Mouse (Mus musculus): ENCODE data around the gene Tspan33. TPM values are rescaled to one million over a fixed set of nuclear protein-coding genes. Genes with fewer than 3 reads are reported as not detected.

Gene Tspan33
- polyA plus RNA-seq, 1 experiment from 2014 or later, result 5.2 TPM

- Histone ChIP-seq H3K4me2 (ENCODE audit: low read depth, low read length) (no peak overlapping the region), H3K4me1 (ENCODE audit: control insufficient read depth, insufficient read depth, low read length) (no peaks in the 10 kb centered on the region), H3K36me3 (ENCODE audit: control insufficient read depth, insufficient read depth, low read length) (no peaks in the 10 kb centered on the region), H3K4me3 (replicated peaks; ENCODE audit: low read length) (no peak overlapping the region), H3K27ac (ENCODE audit: low read length) (no peak overlapping the region), H3K9ac (ENCODE audit: low read length) (no peak overlapping the region), H3K9me3 (replicated peaks; ENCODE audit: control insufficient read depth, low read length) (no peaks in the 10 kb centered on the region), H3K27me3 (ENCODE audit: control insufficient read depth, insufficient read depth, low read length) (no peaks in the 10 kb centered on the region)
- ATAC-seq (ENCODE audit: insufficient read depth, low FRiP score), result no peak
- 76% methylated on average over 1 of the region's 1 CpGs for WGBS
These were observed 35.5 kb downstream of the Tspan33 start for GRCm38 (mm10) chr6:29729491-29729890.

GRCm38 (mm10) chr6:29735336-29735688 is 41.3 kb downstream of the Tspan33 start, which contains the start of gene Smo:
Gene Smo, plus strand, starts transcription at chr6:29735503.
- H3K4me2 ChIP-seq (ENCODE audit: low read depth, low read length), result peak within 1 kb of the TSS; percentile 80
- peak; percentile 96 for ATAC-seq (ENCODE audit: insufficient read depth, low FRiP score)
- H3K9me3 ChIP-seq (replicated peaks; ENCODE audit: control insufficient read depth, low read length), result no peaks in the 10 kb centered on the region
- peak within 1 kb of the TSS; percentile 99 for H3K9ac ChIP-seq (ENCODE audit: low read length)
- H3K27me3 ChIP-seq (ENCODE audit: control insufficient read depth, insufficient read depth, low read length), result no peaks in the 10 kb centered on the region
- H3K4me1 ChIP-seq (ENCODE audit: control insufficient read depth, insufficient read depth, low read length), result peaks cover 22% of the 10 kb centered on the region
- H3K36me3 ChIP-seq (ENCODE audit: control insufficient read depth, insufficient read depth, low read length), result no peaks in the 10 kb centered on the region
- WGBS, result under 1% methylated on average over 24 of the region's 30 CpGs
- H3K4me3 ChIP-seq (replicated peaks; ENCODE audit: low read length), result peak within 1 kb of the TSS; percentile 91
- peak within 1 kb of the TSS; percentile 98 for H3K27ac ChIP-seq (ENCODE audit: low read length)

- Histone ChIP-seq H3K9ac (ENCODE audit: low read length) (peak overlapping the region; percentile 99), H3K4me3 (replicated peaks; ENCODE audit: low read length) (peak overlapping the region; percentile 91), H3K27ac (ENCODE audit: low read length) (peak overlapping the region; percentile 98), H3K4me2 (ENCODE audit: low read depth, low read length) (peak overlapping the region; percentile 80), H3K4me1 (ENCODE audit: control insufficient read depth, insufficient read depth, low read length) (peaks cover 22% of the 10 kb centered on the region), H3K27me3 (ENCODE audit: control insufficient read depth, insufficient read depth, low read length) (no peaks in the 10 kb centered on the region), H3K36me3 (ENCODE audit: control insufficient read depth, insufficient read depth, low read length) (no peaks in the 10 kb centered on the region), H3K9me3 (replicated peaks; ENCODE audit: control insufficient read depth, low read length) (no peaks in the 10 kb centered on the region)
- WGBS, result under 1% methylated on average over 73 of the region's 75 CpGs
- peak; percentile 76 for ATAC-seq (ENCODE audit: insufficient read depth, low FRiP score)
These were observed 41.8 kb downstream of the Tspan33 start for GRCm38 (mm10) chr6:29735689-29736451.

GRCm38 (mm10) chr6:29736610-29737458 is 42.8 kb downstream of the Tspan33 start:
- H3K9ac ChIP-seq (ENCODE audit: low read length), result peak overlapping the region; percentile 99
- 8% methylated on average over 13 of the region's 13 CpGs for WGBS
- peak overlapping the region; percentile 91 for H3K4me3 ChIP-seq (replicated peaks; ENCODE audit: low read length)
- no peak for ATAC-seq (ENCODE audit: insufficient read depth, low FRiP score)
- peak overlapping the region; percentile 98 for H3K27ac ChIP-seq (ENCODE audit: low read length)
- H3K4me2 ChIP-seq (ENCODE audit: low read depth, low read length), result peak overlapping the region; percentile 80
- no peaks in the 10 kb centered on the region for H3K36me3 ChIP-seq (ENCODE audit: control insufficient read depth, insufficient read depth, low read length)
- H3K4me1 ChIP-seq (ENCODE audit: control insufficient read depth, insufficient read depth, low read length), result peaks cover 22% of the 10 kb centered on the region
- H3K27me3 ChIP-seq (ENCODE audit: control insufficient read depth, insufficient read depth, low read length), result no peaks in the 10 kb centered on the region
- no peaks in the 10 kb centered on the region for H3K9me3 ChIP-seq (replicated peaks; ENCODE audit: control insufficient read depth, low read length)

GRCm38 (mm10) chr6:29751466-29752152 is 57.6 kb downstream of the Tspan33 start:
- no peaks in the 10 kb centered on the region for H3K4me1 ChIP-seq (ENCODE audit: control insufficient read depth, insufficient read depth, low read length)
- H3K27me3 ChIP-seq (ENCODE audit: control insufficient read depth, insufficient read depth, low read length), result no peaks in the 10 kb centered on the region
- H3K36me3 ChIP-seq (ENCODE audit: control insufficient read depth, insufficient read depth, low read length), result no peaks in the 10 kb centered on the region
- no peak for ATAC-seq (ENCODE audit: insufficient read depth, low FRiP score)
- no peak overlapping the region for H3K9ac ChIP-seq (ENCODE audit: low read length)
- H3K4me2 ChIP-seq (ENCODE audit: low read depth, low read length), result no peak overlapping the region
- no peak overlapping the region for H3K27ac ChIP-seq (ENCODE audit: low read length)
- H3K9me3 ChIP-seq (replicated peaks; ENCODE audit: control insufficient read depth, low read length), result peaks cover 12% of the 10 kb centered on the region
- H3K4me3 ChIP-seq (replicated peaks; ENCODE audit: low read length), result no peak overlapping the region
- WGBS, result 87% methylated on average over 3 of the region's 3 CpGs

- no peak for ATAC-seq (ENCODE audit: insufficient read depth, low FRiP score)
- H3K4me1 ChIP-seq (ENCODE audit: control insufficient read depth, insufficient read depth, low read length), result no peaks in the 10 kb centered on the region
- no peak overlapping the region for H3K4me2 ChIP-seq (ENCODE audit: low read depth, low read length)
- 0 out of 2 replicates have a peak, but pooled peaks cover 2% of the 10 kb centered on the region for H3K36me3 ChIP-seq (ENCODE audit: control insufficient read depth, insufficient read depth, low read length)
- 92% methylated on average over 11 of the region's 11 CpGs for WGBS
- H3K27ac ChIP-seq (ENCODE audit: low read length), result no peak overlapping the region
- H3K9me3 ChIP-seq (replicated peaks; ENCODE audit: control insufficient read depth, low read length), result peaks cover 5% of the 10 kb centered on the region
- no peaks in the 10 kb centered on the region for H3K27me3 ChIP-seq (ENCODE audit: control insufficient read depth, insufficient read depth, low read length)
- no peak overlapping the region for H3K4me3 ChIP-seq (replicated peaks; ENCODE audit: low read length)
- no peak overlapping the region for H3K9ac ChIP-seq (ENCODE audit: low read length)
These were observed 59.3 kb downstream of the Tspan33 start for GRCm38 (mm10) chr6:29753336-29753735.

- no peak for ATAC-seq (ENCODE audit: insufficient read depth, low FRiP score)
These were observed 62.0 kb downstream of the Tspan33 start for GRCm38 (mm10) chr6:29756001-29756400.

GRCm38 (mm10) chr6:29756476-29756875 is 62.5 kb downstream of the Tspan33 start:
- no peak overlapping the region for H3K4me2 ChIP-seq (ENCODE audit: low read depth, low read length)
- no peak overlapping the region for H3K9ac ChIP-seq (ENCODE audit: low read length)
- H3K36me3 ChIP-seq (ENCODE audit: control insufficient read depth, insufficient read depth, low read length), result peaks cover 5% of the 10 kb centered on the region; the same call in 1 of the 2 replicates
- no peak overlapping the region for H3K4me3 ChIP-seq (replicated peaks; ENCODE audit: low read length)
- 87% methylated on average over 4 of the region's 4 CpGs for WGBS
- H3K4me1 ChIP-seq (ENCODE audit: control insufficient read depth, insufficient read depth, low read length), result no peaks in the 10 kb centered on the region
- H3K27me3 ChIP-seq (ENCODE audit: control insufficient read depth, insufficient read depth, low read length), result no peaks in the 10 kb centered on the region
- H3K9me3 ChIP-seq (replicated peaks; ENCODE audit: control insufficient read depth, low read length), result no peaks in the 10 kb centered on the region
- H3K27ac ChIP-seq (ENCODE audit: low read length), result no peak overlapping the region
- no peak for ATAC-seq (ENCODE audit: insufficient read depth, low FRiP score)

More at GRCm38 (mm10) chr6:29756001-29756400, 62.0 kb downstream of the Tspan33 start:
- no peaks in the 10 kb centered on the region for H3K27me3 ChIP-seq (ENCODE audit: control insufficient read depth, insufficient read depth, low read length)
- no peak overlapping the region for H3K27ac ChIP-seq (ENCODE audit: low read length)
- no peak overlapping the region for H3K4me2 ChIP-seq (ENCODE audit: low read depth, low read length)
- H3K4me1 ChIP-seq (ENCODE audit: control insufficient read depth, insufficient read depth, low read length), result no peaks in the 10 kb centered on the region
- H3K9me3 ChIP-seq (replicated peaks; ENCODE audit: control insufficient read depth, low read length), result no peaks in the 10 kb centered on the region
- no peak overlapping the region for H3K4me3 ChIP-seq (replicated peaks; ENCODE audit: low read length)
- no peak overlapping the region for H3K9ac ChIP-seq (ENCODE audit: low read length)
- 81% methylated on average over 5 of the region's 5 CpGs for WGBS
- H3K36me3 ChIP-seq (ENCODE audit: control insufficient read depth, insufficient read depth, low read length), result peaks cover 5% of the 10 kb centered on the region; the same call in 1 of the 2 replicates

All from stomach, embryonic 16.5 days (tissue).